Mouse (Mus musculus) neural tube, embryonic 14.5 days (tissue): ENCODE data around the gene Zc3h12a. TPM values are rescaled to one million over a fixed set of nuclear protein-coding genes. Genes with fewer than 3 reads are reported as not detected.

Experiments
- ATAC-seq: fragments of 200-750 bp; cut with Nextera tagmentation; 2 replicates; pipeline ENCODE4 v1.8.0; 2017; ENCODE audit warnings: low read depth, mild to moderate bottlenecking, moderate TSS enrichment, moderate library complexity
- H3K27ac ChIP-seq: fragments of 300-500 bp; sonication (generic); 2 replicates; pipeline ENCODE4 v1.5.1; 2014; ENCODE audit warnings: low read depth, mild to moderate bottlenecking, control low read depth, low read length, moderate library complexity, mixed read lengths
- H3K27me3 ChIP-seq: fragments of 300-500 bp; sonication (generic); 2 replicates; pipeline ENCODE4 v1.6.1; 2014; ENCODE audit warnings: low read length; ENCODE audit not compliant: control insufficient read depth, insufficient read depth
- H3K36me3 ChIP-seq: fragments of 300-500 bp; sonication (generic); 2 replicates; pipeline ENCODE4 v1.6.1; 2014; ENCODE audit warnings: low read length, mixed read lengths; ENCODE audit not compliant: control insufficient read depth, insufficient read depth
- H3K4me1 ChIP-seq: fragments of 300-500 bp; sonication (generic); 2 replicates; pipeline ENCODE4 v1.6.1; 2014; ENCODE audit warnings: low read length; ENCODE audit not compliant: control insufficient read depth, insufficient read depth
- H3K4me2 ChIP-seq: fragments of 300-500 bp; sonication (generic); 2 replicates; pipeline ENCODE4 v1.6.1; 2014; ENCODE audit warnings: mild to moderate bottlenecking, low read depth, low read length, control low read depth
- H3K4me3 ChIP-seq: fragments of 300-500 bp; sonication (generic); 2 replicates; pipeline ENCODE4 v1.5.1; 2014; ENCODE audit warnings: low read depth, low read length, control low read depth, mixed read lengths
- H3K9ac ChIP-seq: fragments of 300-500 bp; sonication (generic); replicated peaks from 2 replicates; pipeline ENCODE4 v1.6.1; 2014; ENCODE audit warnings: low read depth, mild to moderate bottlenecking, control low read depth, low read length, mixed read lengths
- H3K9me3 ChIP-seq: fragments of 300-500 bp; sonication (generic); 2 replicates; pipeline ENCODE4 v1.6.1; 2016; ENCODE audit warnings: low read length; ENCODE audit not compliant: control insufficient read depth
- WGBS: fragments of 180-500 bp; shearing (Covaris S2); extraction: QIAGEN DNeasy Blood & Tissue Kit; methylation state at CpG from one replicate; pipeline ENCODE4 v1.1.7; 2014; 5-methylcytosine and 5-hydroxymethylcytosine counted together
- polyA plus RNA-seq: library from polyadenylated mRNA; unstranded; fragments of >200 nt; fragmentation: Nextera tagmentation; extraction: Ambion mirVana; gene quantifications from 2 replicates; pipeline ENCODE4 v1.2.1, GENCODE M21; 2014

Zc3h12a gene
- polyA plus RNA-seq, 1 experiment from 2014 or later, result 0.51 TPM

DNA sequence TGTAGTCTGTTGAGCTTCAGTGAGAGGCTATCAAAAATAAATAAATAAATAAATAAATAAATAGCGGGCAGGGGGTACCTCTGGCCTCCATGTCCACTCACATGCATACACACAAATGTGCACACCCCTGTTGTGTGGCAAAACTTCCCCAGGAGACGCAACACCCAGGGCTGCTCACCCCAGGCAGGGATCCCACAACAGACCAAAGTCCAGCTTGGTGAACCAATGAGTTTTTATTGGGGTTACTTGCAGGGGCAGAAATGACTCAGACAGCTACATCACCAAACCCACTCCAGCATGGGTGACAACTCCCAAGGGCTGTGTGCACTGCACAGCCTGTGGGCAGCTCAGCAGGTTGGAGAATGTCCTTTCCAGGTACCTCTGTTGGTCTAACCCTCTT lies 49.9 kb downstream of the Zc3h12a start:
- Histone ChIP-seq H3K27ac (no peak overlapping the region), H3K36me3 (peaks cover 23% of the 10 kb centered on the region), H3K4me3 (no peak overlapping the region), H3K27me3 (no peaks in the 10 kb centered on the region), H3K9ac (no peak overlapping the region), H3K4me2 (no peak overlapping the region), H3K9me3 (no peaks in the 10 kb centered on the region), H3K4me1 (no peaks in the 10 kb centered on the region)
- ATAC-seq, result no peak
- WGBS, result 93% methylated on average over 2 of the region's 2 CpGs

Other genes starting within 250 kb of the Zc3h12a start
- 7.4 and 9.3 TPM in 2 replicates for gene Epha10, start 246.9 kb downstream of the Zc3h12a start, polyA plus RNA-seq
- gene 9930104L06Rik, start 190.8 kb downstream of the Zc3h12a start, polyA plus RNA-seq, result 6.0 and 6.7 TPM in 2 replicates
- 12.7 and 17.5 TPM in 2 replicates for gene Cdca8, start 188.5 kb downstream of the Zc3h12a start, polyA plus RNA-seq
- gene Rspo1, start 141.4 kb downstream of the Zc3h12a start, polyA plus RNA-seq, result 0.99 and 1.0 TPM in 2 replicates
- gene Gnl2, start 111.3 kb downstream of the Zc3h12a start, polyA plus RNA-seq, result 89.6 and 99.9 TPM in 2 replicates
- 0.64 and 1.1 TPM in 2 replicates for gene Dnali1, start 62.1 kb downstream of the Zc3h12a start, polyA plus RNA-seq
- gene Snip1, start 61.2 kb downstream of the Zc3h12a start, polyA plus RNA-seq, result 24.0 and 26.4 TPM in 2 replicates
- 173 and 179 TPM in 2 replicates for gene Meaf6, start 42.7 kb downstream of the Zc3h12a start, polyA plus RNA-seq